Mouse (Mus musculus): ENCODE data around the gene Mettl9. TPM values are rescaled to one million over a fixed set of nuclear protein-coding genes. Genes with fewer than 3 reads are reported as not detected.

Mettl9 gene
- total and polyA plus RNA-seq, 3 experiments: 25.8 to 75.0 (median 44.3) TPM

DNA sequence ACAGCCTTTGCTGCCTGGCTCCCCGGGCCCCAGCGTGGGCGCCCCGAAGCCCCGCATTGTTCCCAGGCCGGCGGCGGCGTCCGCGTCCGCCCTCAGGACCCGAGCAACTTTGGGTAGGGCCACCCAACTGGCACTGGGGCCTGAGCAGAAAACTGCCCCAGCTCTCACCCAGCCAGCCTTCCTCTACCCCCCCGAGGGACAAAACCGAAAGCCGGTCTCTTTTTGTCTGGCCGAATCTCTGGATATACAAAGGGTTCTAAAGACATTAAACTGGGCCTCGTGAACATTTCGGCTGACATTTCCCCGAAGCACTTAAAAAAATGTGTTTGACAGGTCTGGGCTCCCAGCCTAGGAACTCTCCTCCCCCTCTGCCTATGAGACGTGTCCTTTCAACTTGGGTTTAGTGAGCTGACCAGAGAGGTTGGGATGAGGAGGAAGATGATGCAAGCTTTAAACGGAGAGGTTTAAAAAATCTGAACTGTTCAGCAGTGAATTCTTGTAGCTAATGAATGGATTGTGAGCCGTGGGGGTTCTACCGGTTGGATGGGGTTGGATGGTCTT is 996 bp downstream of the Mettl9 start:
- peak overlapping the region; percentile 61 for H3K27ac ChIP-seq (ENCODE audit: insufficient read depth, low read depth)
- peak overlapping the region; percentile 89 for H3K9ac ChIP-seq (ENCODE audit: insufficient read depth, low read depth)
- TF ChIP-seq TBP (conservative IDR thresholded peaks at IDR 0.05; ENCODE audit: low read depth, low read length) (peak; percentile 49; the same call in 1 of the 2 replicates), KAT2A (IDR thresholded peaks at IDR 0.05; ENCODE audit: insufficient replicate concordance, low read length) (no peak), NELFE (IDR thresholded peaks at IDR 0.05; ENCODE audit: low read depth, low read length) (0 out of 2 replicates have a peak, but pooled peaks have one; percentile 1), SIN3A (IDR thresholded peaks at IDR 0.05; ENCODE audit: low read length) (peak; percentile 83; the same call in 1 of the 2 replicates), CHD1 (IDR thresholded peaks at IDR 0.05; ENCODE audit: low read depth, low read length) (no peak), POLR2A (IDR thresholded peaks at IDR 0.05; ENCODE audit: low read depth, low read length) (0 out of 2 replicates have a peak, but pooled peaks have one; percentile 32), JUN (IDR thresholded peaks at IDR 0.05; ENCODE audit: insufficient read depth, low read depth, low read length) (no peak), MYC (IDR thresholded peaks at IDR 0.05; ENCODE audit: low read depth, low read length) (peak; percentile 52; the same call in 1 of the 2 replicates)
- H3K4me1 ChIP-seq (ENCODE audit: control insufficient read depth in 1 of 2, insufficient read depth in 2 of 2): peaks cover 4 to 27% of the 10 kb centered on the region in 2 experiments
- peaks cover 37% of the 10 kb centered on the region for H3K79me2 ChIP-seq (replicated peaks; ENCODE audit: control insufficient read depth, extremely low read depth, insufficient read depth, poor library complexity, severe bottlenecking)
- H3K27me3 ChIP-seq (replicated peaks): peaks cover 2% of the 10 kb centered on the region
- H3K36me3 ChIP-seq (replicated peaks in 1 of 2; ENCODE audit: control insufficient read depth in 1 of 2, insufficient read depth in 1 of 2, low read length in 1 of 2): peaks cover 0 to 5% of the 10 kb centered on the region in 2 experiments
- in situ Hi-C loops (cut with MboI; ENCODE audit: low pct_ligation_motif_present, low pct_unique_long_range_greater_than_20kb, low sequenced_read_pairs) (loop anchor here (10.0 kb wide), 2 partner anchors 50 to 200 kb away; partner anchors contain the start of genes Cdr2 and Mfsd13b), dilution Hi-C loops (cut with MboI; ENCODE audit: extremely low pct_ligation_motif_present, extremely low pct_unique_long_range_greater_than_20kb, low sequenced_read_pairs) (no loop called here)
- H3K4me2 ChIP-seq (ENCODE audit: insufficient read depth, low read depth, poor library complexity, severe bottlenecking): peak overlapping the region; percentile 92
- peak; percentile 45 for DNase-seq (ENCODE audit: extremely low read depth)
- H3K4me3 ChIP-seq (replicated peaks in 1 of 3; ENCODE audit: low read depth in 2 of 3, low read length in 2 of 3, poor library complexity in 1 of 3): peak overlapping the region; percentile 76 to 99 (median 93)
- H3K9me3 ChIP-seq (replicated peaks; ENCODE audit: low read length): no peaks in the 10 kb centered on the region

DNA sequence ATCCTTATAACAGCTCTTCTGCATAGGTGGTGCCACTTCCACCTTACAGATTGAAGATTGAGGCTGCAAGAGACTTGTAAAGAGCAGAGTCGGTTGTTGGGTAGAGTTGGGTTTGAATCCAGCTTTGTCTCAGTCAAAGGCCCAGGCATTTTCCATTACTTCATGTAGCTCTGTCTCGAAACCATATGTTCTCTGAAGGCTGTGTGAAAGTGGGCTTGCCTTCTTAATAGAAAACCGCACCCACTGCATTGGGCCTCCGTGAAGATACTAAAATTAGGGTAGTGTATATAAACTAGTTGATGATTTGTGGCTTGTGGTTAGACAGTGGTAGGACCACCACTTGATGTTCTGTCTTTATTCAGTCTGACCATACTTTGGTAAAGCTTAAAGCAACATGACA is 6.3 kb downstream of the Mettl9 start:
- Histone ChIP-seq H3K9me3 (replicated peaks; ENCODE audit: low read length) (no peaks in the 10 kb centered on the region), H3K79me2 (replicated peaks; ENCODE audit: control insufficient read depth, extremely low read depth, insufficient read depth, poor library complexity, severe bottlenecking) (peaks cover 59% of the 10 kb centered on the region), H3K4me3 (replicated peaks in 1 of 3; ENCODE audit: low read depth in 2 of 3, low read length in 2 of 3, poor library complexity in 1 of 3) (no peak overlapping the region), H3K4me1 (ENCODE audit: control insufficient read depth in 1 of 2, insufficient read depth in 2 of 2) (peaks cover 4 to 34% of the 10 kb centered on the region in 2 experiments), H3K9ac (ENCODE audit: insufficient read depth, low read depth) (no peak overlapping the region), H3K27ac (ENCODE audit: insufficient read depth, low read depth) (no peak overlapping the region), H3K36me3 (replicated peaks in 1 of 2; ENCODE audit: control insufficient read depth in 1 of 2, insufficient read depth in 1 of 2, low read length in 1 of 2) (peaks cover 0 to 15% of the 10 kb centered on the region in 2 experiments), H3K27me3 (replicated peaks) (no peaks in the 10 kb centered on the region), H3K4me2 (ENCODE audit: insufficient read depth, low read depth, poor library complexity, severe bottlenecking) (0 out of 2 replicates have a peak overlapping the region, but pooled peaks have one; percentile 41)
- in situ Hi-C loops (cut with MboI; ENCODE audit: low pct_ligation_motif_present, low pct_unique_long_range_greater_than_20kb, low sequenced_read_pairs) (no loop called here), dilution Hi-C loops (cut with MboI; ENCODE audit: extremely low pct_ligation_motif_present, extremely low pct_unique_long_range_greater_than_20kb, low sequenced_read_pairs) (no loop called here)
- DNase-seq (ENCODE audit: extremely low read depth): no peak
- TF ChIP-seq MYC (IDR thresholded peaks at IDR 0.05; ENCODE audit: low read depth, low read length) (no peak), POLR2A (IDR thresholded peaks at IDR 0.05; ENCODE audit: low read depth, low read length) (no peak), USF1 (IDR thresholded peaks at IDR 0.05; ENCODE audit: low read depth, low read length) (no peak), EP300 (IDR thresholded peaks at IDR 0.05; ENCODE audit: low read length) (peak; percentile 63), CTCF (conservative IDR thresholded peaks at IDR 0.05 in 1 of 2, IDR thresholded peaks at IDR 0.05 in 1 of 2; ENCODE audit: low read depth in 2 of 2, low read length in 2 of 2) (no peak), TCF12 (IDR thresholded peaks at IDR 0.05; ENCODE audit: low read depth, low read length) (no peak), ELF1 (IDR thresholded peaks at IDR 0.05; ENCODE audit: low read depth, low read length) (no peak), JUND (conservative IDR thresholded peaks at IDR 0.05; ENCODE audit: low read depth, low read length) (peak; percentile 39; the same call in 1 of the 2 replicates), ETS1 (conservative IDR thresholded peaks at IDR 0.05; ENCODE audit: low read depth, low read length) (peak; percentile 57; the same call in 1 of the 2 replicates), BHLHE40 (IDR thresholded peaks at IDR 0.05; ENCODE audit: low read depth, low read length) (no peak), SIN3A (IDR thresholded peaks at IDR 0.05; ENCODE audit: low read length) (peak; percentile 74), JUN (IDR thresholded peaks at IDR 0.05; ENCODE audit: insufficient read depth, low read depth, low read length) (peak; percentile 82), RCOR1 (conservative IDR thresholded peaks at IDR 0.05; ENCODE audit: low read depth, low read length) (no peak), PAX5 (IDR thresholded peaks at IDR 0.05; ENCODE audit: low read length) (no peak), IRF4 (IDR thresholded peaks at IDR 0.05; ENCODE audit: low read depth, low read length) (0 out of 2 replicates have a peak, but pooled peaks have one; percentile 19)
